Mouse (Mus musculus): ENCODE measurements at regions not wholly inside any gene's neighbourhood (a gene's known extent, or its start where the extent isn't known, plus 50 kb on each side); places are given as distances from the start of the nearest gene placed in this dataset.

- no peaks in the 10 kb centered on the region for H3K27me3 ChIP-seq
- no peak overlapping the region for H3K4me2 ChIP-seq
- H3K36me3 ChIP-seq = no peaks in the 10 kb centered on the region
- H3K4me1 ChIP-seq = no peaks in the 10 kb centered on the region
- no peak overlapping the region for H3K4me3 ChIP-seq
- ATAC-seq (ENCODE audit: insufficient number of reproducible peaks, low FRiP score, low TSS enrichment, low read depth) = no peak
- H3K9me3 ChIP-seq = no peaks in the 10 kb centered on the region
- WGBS = 72% methylated on average over 3 of the region's 3 CpGs
- no peak overlapping the region for H3K27ac ChIP-seq
- H3K9ac ChIP-seq = no peak overlapping the region
Observed at GRCm38 (mm10) chr4:68536254-68536653, 417.9 kb downstream of the Brinp1 start.

- no peaks in the 10 kb centered on the region for H3K27me3 ChIP-seq
- H3K4me3 ChIP-seq = no peak overlapping the region
- H3K4me1 ChIP-seq = no peaks in the 10 kb centered on the region
- H3K9ac ChIP-seq = no peak overlapping the region
- H3K36me3 ChIP-seq = no peaks in the 10 kb centered on the region
- H3K4me2 ChIP-seq = no peak overlapping the region
- H3K27ac ChIP-seq = no peak overlapping the region
- no peaks in the 10 kb centered on the region for H3K9me3 ChIP-seq
- no peak for ATAC-seq (ENCODE audit: insufficient number of reproducible peaks, low FRiP score, low TSS enrichment, low read depth)
- 47% methylated on average over 1 of the region's 1 CpGs for WGBS
Observed at GRCm38 (mm10) chr4:68535815-68536214, 418.4 kb downstream of the Brinp1 start.

- ATAC-seq (ENCODE audit: insufficient number of reproducible peaks, low FRiP score, low TSS enrichment, low read depth) = no peak
- Histone ChIP-seq H3K9ac (no peak overlapping the region), H3K27ac (no peak overlapping the region), H3K4me1 (no peaks in the 10 kb centered on the region), H3K27me3 (no peaks in the 10 kb centered on the region), H3K4me3 (no peak overlapping the region), H3K4me2 (no peak overlapping the region), H3K36me3 (no peaks in the 10 kb centered on the region), H3K9me3 (no peaks in the 10 kb centered on the region)
- WGBS = 62% methylated on average over 3 of the region's 3 CpGs
Observed at GRCm38 (mm10) chr4:68532056-68532455, 422.1 kb downstream of the Brinp1 start.

GRCm38 (mm10) chr4:68487993-68488392 lies 466.2 kb downstream of the Brinp1 start:
- H3K27ac ChIP-seq = no peak overlapping the region
- no peak overlapping the region for H3K4me2 ChIP-seq
- no peaks in the 10 kb centered on the region for H3K9me3 ChIP-seq
- H3K9ac ChIP-seq = no peak overlapping the region
- no peaks in the 10 kb centered on the region for H3K4me1 ChIP-seq
- no peaks in the 10 kb centered on the region for H3K27me3 ChIP-seq
- no peak overlapping the region for H3K4me3 ChIP-seq
- no peaks in the 10 kb centered on the region for H3K36me3 ChIP-seq
- WGBS = 81% methylated on average over 4 of the region's 4 CpGs
- no peak for ATAC-seq (ENCODE audit: insufficient number of reproducible peaks, low FRiP score, low TSS enrichment, low read depth)

DNA sequence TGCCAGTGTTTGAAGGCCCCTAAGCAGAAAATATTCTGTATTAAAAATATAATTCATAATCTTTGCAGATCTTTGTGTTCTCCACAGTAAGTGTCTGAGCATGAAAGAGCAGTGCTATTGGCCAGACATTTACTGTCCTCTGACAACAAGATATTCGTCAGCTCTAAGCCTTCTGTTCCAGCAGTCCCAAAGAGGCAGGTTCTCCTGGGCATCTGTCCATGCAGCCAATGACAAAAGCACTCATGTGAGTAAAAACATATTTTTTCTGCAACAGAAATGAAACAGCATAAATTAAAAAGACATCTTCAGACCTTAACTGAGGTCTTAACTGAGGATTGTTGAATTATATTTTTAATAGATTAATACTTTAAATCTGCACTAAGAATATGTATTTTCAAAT lies 467.3 kb downstream of the Brinp1 start:
- no peaks in the 10 kb centered on the region for H3K36me3 ChIP-seq
- no peaks in the 10 kb centered on the region for H3K27me3 ChIP-seq
- no peak overlapping the region for H3K9ac ChIP-seq
- H3K4me2 ChIP-seq = no peak overlapping the region
- no peaks in the 10 kb centered on the region for H3K9me3 ChIP-seq
- H3K4me1 ChIP-seq = no peaks in the 10 kb centered on the region
- no peak overlapping the region for H3K27ac ChIP-seq
- 77% methylated on average over 1 of the region's 1 CpGs for WGBS
- ATAC-seq (ENCODE audit: insufficient number of reproducible peaks, low FRiP score, low TSS enrichment, low read depth) = no peak
- H3K4me3 ChIP-seq = no peak overlapping the region

DNA sequence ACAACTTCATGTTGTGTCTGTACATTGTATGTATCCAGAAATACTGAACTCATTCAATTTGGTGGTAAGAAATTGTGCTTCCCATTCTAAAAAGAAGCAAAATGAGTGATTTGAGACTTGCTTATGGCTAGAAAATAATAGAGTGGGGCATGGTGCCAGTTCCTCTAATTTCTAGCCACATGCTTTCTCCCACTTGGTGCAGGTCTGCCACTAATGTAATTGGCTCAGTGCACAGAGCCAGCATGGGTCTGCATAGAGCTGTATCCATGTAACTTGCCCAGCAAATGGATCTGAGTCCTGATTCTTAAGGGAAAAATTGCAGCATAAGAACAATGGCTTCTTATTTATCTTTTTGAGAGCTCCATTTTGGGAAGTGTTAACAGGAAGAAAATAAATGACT lies 492.4 kb downstream of the Brinp1 start:
- Histone ChIP-seq H3K4me1 (no peaks in the 10 kb centered on the region), H3K4me3 (no peak overlapping the region), H3K27me3 (no peaks in the 10 kb centered on the region), H3K27ac (no peak overlapping the region), H3K36me3 (no peaks in the 10 kb centered on the region), H3K4me2 (no peak overlapping the region), H3K9ac (no peak overlapping the region), H3K9me3 (no peaks in the 10 kb centered on the region)
- ATAC-seq (ENCODE audit: insufficient number of reproducible peaks, low FRiP score, low TSS enrichment, low read depth) = no peak

- H3K4me1 ChIP-seq = no peaks in the 10 kb centered on the region
- no peak overlapping the region for H3K4me3 ChIP-seq
- H3K9me3 ChIP-seq = no peaks in the 10 kb centered on the region
- no peaks in the 10 kb centered on the region for H3K36me3 ChIP-seq
- H3K4me2 ChIP-seq = no peak overlapping the region
- no peak overlapping the region for H3K27ac ChIP-seq
- no peaks in the 10 kb centered on the region for H3K27me3 ChIP-seq
- no peak for ATAC-seq (ENCODE audit: insufficient number of reproducible peaks, low FRiP score, low TSS enrichment, low read depth)
- no peak overlapping the region for H3K9ac ChIP-seq
Observed at GRCm38 (mm10) chr4:68416046-68416445, 538.2 kb downstream of the Brinp1 start.

GRCm38 (mm10) chr4:68410785-68411184 lies 543.4 kb downstream of the Brinp1 start:
- 54% methylated on average over 2 of the region's 2 CpGs for WGBS
- no peak overlapping the region for H3K9ac ChIP-seq
- H3K4me3 ChIP-seq = no peak overlapping the region
- H3K9me3 ChIP-seq = no peaks in the 10 kb centered on the region
- H3K27ac ChIP-seq = no peak overlapping the region
- no peaks in the 10 kb centered on the region for H3K36me3 ChIP-seq
- ATAC-seq (ENCODE audit: insufficient number of reproducible peaks, low FRiP score, low TSS enrichment, low read depth) = no peak
- H3K27me3 ChIP-seq = no peaks in the 10 kb centered on the region
- no peak overlapping the region for H3K4me2 ChIP-seq
- H3K4me1 ChIP-seq = no peaks in the 10 kb centered on the region

DNA sequence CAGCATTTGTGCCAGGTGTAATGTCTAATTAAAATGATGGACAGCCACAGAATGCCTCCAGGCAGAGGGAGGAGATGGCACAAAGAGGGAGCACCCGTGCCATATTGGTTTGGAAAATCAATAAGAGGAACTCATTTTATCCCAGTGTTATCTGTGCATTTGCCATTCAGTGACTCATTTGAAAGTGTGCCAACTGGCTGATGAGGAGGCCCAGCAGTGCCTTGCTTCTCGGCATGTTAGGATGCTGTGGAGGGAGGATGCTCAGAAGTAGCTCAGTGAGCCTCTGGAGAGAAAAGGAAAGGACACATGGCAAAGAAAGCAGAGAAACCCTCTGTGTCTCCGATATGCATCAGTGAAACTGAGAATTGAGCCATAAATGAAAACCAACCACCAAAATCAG lies 549.8 kb downstream of the Brinp1 start:
- no peak for ATAC-seq (ENCODE audit: insufficient number of reproducible peaks, low FRiP score, low TSS enrichment, low read depth)
- Histone ChIP-seq H3K4me1 (no peaks in the 10 kb centered on the region), H3K36me3 (no peaks in the 10 kb centered on the region), H3K9me3 (no peaks in the 10 kb centered on the region), H3K4me3 (no peak overlapping the region), H3K27ac (no peak overlapping the region), H3K27me3 (no peaks in the 10 kb centered on the region), H3K4me2 (no peak overlapping the region), H3K9ac (no peak overlapping the region)
- WGBS = 72% methylated on average over 3 of the region's 3 CpGs

- Histone ChIP-seq H3K27me3 (no peaks in the 10 kb centered on the region), H3K4me3 (no peak overlapping the region), H3K36me3 (no peaks in the 10 kb centered on the region), H3K27ac (no peak overlapping the region), H3K4me1 (no peaks in the 10 kb centered on the region), H3K9me3 (no peaks in the 10 kb centered on the region), H3K9ac (no peak overlapping the region), H3K4me2 (no peak overlapping the region)
- WGBS = 91% methylated on average over 7 of the region's 7 CpGs
- no peak for ATAC-seq (ENCODE audit: insufficient number of reproducible peaks, low FRiP score, low TSS enrichment, low read depth)
Observed at GRCm38 (mm10) chr4:68387097-68387496, 567.1 kb downstream of the Brinp1 start.

DNA sequence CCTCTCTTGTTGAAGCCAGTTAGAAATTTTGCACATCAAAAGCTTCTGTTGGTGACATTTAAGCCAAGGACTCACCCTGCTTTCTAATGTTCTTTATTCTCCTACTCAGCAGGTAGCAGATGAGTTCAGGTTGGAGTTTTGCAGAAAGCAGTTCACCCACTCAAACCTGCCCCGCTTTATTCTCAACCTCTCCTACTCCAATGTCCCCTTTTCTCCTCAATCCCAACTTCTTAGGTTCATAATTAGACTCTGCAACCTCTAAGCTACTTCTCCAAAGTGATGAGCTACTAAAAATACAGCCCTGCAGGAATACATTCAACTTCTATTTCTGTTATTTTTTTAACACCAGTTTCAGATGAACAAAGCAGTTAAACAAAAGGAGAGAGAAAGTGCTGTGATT lies 572.2 kb downstream of the Brinp1 start:
- no peak overlapping the region for H3K27ac ChIP-seq
- no peak for ATAC-seq (ENCODE audit: insufficient number of reproducible peaks, low FRiP score, low TSS enrichment, low read depth)
- WGBS = 84% methylated on average over 1 of the region's 1 CpGs
- H3K9ac ChIP-seq = no peak overlapping the region
- H3K9me3 ChIP-seq = no peaks in the 10 kb centered on the region
- no peak overlapping the region for H3K4me3 ChIP-seq
- H3K36me3 ChIP-seq = no peaks in the 10 kb centered on the region
- no peak overlapping the region for H3K4me2 ChIP-seq
- H3K27me3 ChIP-seq = no peaks in the 10 kb centered on the region
- no peaks in the 10 kb centered on the region for H3K4me1 ChIP-seq

GRCm38 (mm10) chr4:68367983-68368382 lies 586.2 kb downstream of the Brinp1 start:
- WGBS = 72% methylated on average over 2 of the region's 2 CpGs
- no peak for ATAC-seq (ENCODE audit: insufficient number of reproducible peaks, low FRiP score, low TSS enrichment, low read depth)
- Histone ChIP-seq H3K9ac (no peak overlapping the region), H3K4me1 (no peaks in the 10 kb centered on the region), H3K4me3 (no peak overlapping the region), H3K9me3 (no peaks in the 10 kb centered on the region), H3K27me3 (no peaks in the 10 kb centered on the region), H3K27ac (no peak overlapping the region), H3K4me2 (no peak overlapping the region), H3K36me3 (no peaks in the 10 kb centered on the region)

GRCm38 (mm10) chr4:68319575-68319974 lies 634.6 kb downstream of the Brinp1 start:
- H3K4me2 ChIP-seq = no peak overlapping the region
- H3K36me3 ChIP-seq = no peaks in the 10 kb centered on the region
- H3K27ac ChIP-seq = no peak overlapping the region
- H3K4me3 ChIP-seq = no peak overlapping the region
- no peak for ATAC-seq (ENCODE audit: insufficient number of reproducible peaks, low FRiP score, low TSS enrichment, low read depth)
- no peaks in the 10 kb centered on the region for H3K4me1 ChIP-seq
- H3K27me3 ChIP-seq = no peaks in the 10 kb centered on the region
- H3K9ac ChIP-seq = no peak overlapping the region
- H3K9me3 ChIP-seq = no peaks in the 10 kb centered on the region
- 22% methylated on average over 3 of the region's 3 CpGs for WGBS

Data from limb, embryonic 15.5 days (tissue).